Mouse (Mus musculus) NIH3T3 (cell line): Measurements from ENCODE around the gene Mturn.

Experiments
- DNase-seq: peaks from one replicate; pipeline ENCODE4 v3.0.0-alpha.2; 2012; ENCODE audit warnings: low read depth

Mturn gene

GRCm38 (mm10) chr6:54680891-54681745 lies at the start of gene Mturn:
TSS of gene Mturn (plus strand) at chr6:54681624.
- peak; percentile 98 for DNase-seq

- no peak for DNase-seq
Measured at GRCm38 (mm10) chr6:54639877-54640276, 41.5 kb upstream of the Mturn start.

- no peak for DNase-seq
Measured at GRCm38 (mm10) chr6:54641953-54642352, 39.5 kb upstream of the Mturn start.

GRCm38 (mm10) chr6:54643181-54643580 lies 38.2 kb upstream of the Mturn start:
- DNase-seq, result no peak

- peak; percentile 87 for DNase-seq
Measured at GRCm38 (mm10) chr6:54655471-54656095, 25.8 kb upstream of the Mturn start.

GRCm38 (mm10) chr6:54657861-54658260 lies 23.6 kb upstream of the Mturn start:
- no peak for DNase-seq

GRCm38 (mm10) chr6:54669868-54670267 lies 11.6 kb upstream of the Mturn start:
- no peak for DNase-seq

- no peak for DNase-seq
Measured at GRCm38 (mm10) chr6:54672901-54673300, 8.5 kb upstream of the Mturn start.

- DNase-seq, result no peak
Measured at GRCm38 (mm10) chr6:54679686-54680085, 1.7 kb upstream of the Mturn start.

GRCm38 (mm10) chr6:54681746-54682428 lies 463 bp downstream of the Mturn start:
- DNase-seq, result peak; percentile 52

GRCm38 (mm10) chr6:54684085-54684484 lies 2.7 kb downstream of the Mturn start:
- no peak for DNase-seq

- no peak for DNase-seq
Measured at GRCm38 (mm10) chr6:54685103-54685502, 3.7 kb downstream of the Mturn start.

- no peak for DNase-seq
Measured at GRCm38 (mm10) chr6:54685716-54686395, 4.4 kb downstream of the Mturn start.

GRCm38 (mm10) chr6:54686946-54687737 lies 5.7 kb downstream of the Mturn start:
- no peak for DNase-seq

- no peak for DNase-seq
Measured at GRCm38 (mm10) chr6:54688467-54689323, 7.3 kb downstream of the Mturn start.

- DNase-seq, result peak; percentile 51
Measured at GRCm38 (mm10) chr6:54689686-54690085, 8.3 kb downstream of the Mturn start.

- DNase-seq, result no peak
Measured at GRCm38 (mm10) chr6:54690838-54691237, 9.4 kb downstream of the Mturn start.

- DNase-seq, result no peak
Measured at GRCm38 (mm10) chr6:54691368-54692116, 10.1 kb downstream of the Mturn start.

- DNase-seq, result no peak
Measured at GRCm38 (mm10) chr6:54692201-54692600, 10.8 kb downstream of the Mturn start.

GRCm38 (mm10) chr6:54693286-54693685 lies 11.9 kb downstream of the Mturn start:
- DNase-seq, result no peak
